Mouse (Mus musculus): Measurements from ENCODE around the gene Fbxl5.

Fbxl5 gene

DNA sequence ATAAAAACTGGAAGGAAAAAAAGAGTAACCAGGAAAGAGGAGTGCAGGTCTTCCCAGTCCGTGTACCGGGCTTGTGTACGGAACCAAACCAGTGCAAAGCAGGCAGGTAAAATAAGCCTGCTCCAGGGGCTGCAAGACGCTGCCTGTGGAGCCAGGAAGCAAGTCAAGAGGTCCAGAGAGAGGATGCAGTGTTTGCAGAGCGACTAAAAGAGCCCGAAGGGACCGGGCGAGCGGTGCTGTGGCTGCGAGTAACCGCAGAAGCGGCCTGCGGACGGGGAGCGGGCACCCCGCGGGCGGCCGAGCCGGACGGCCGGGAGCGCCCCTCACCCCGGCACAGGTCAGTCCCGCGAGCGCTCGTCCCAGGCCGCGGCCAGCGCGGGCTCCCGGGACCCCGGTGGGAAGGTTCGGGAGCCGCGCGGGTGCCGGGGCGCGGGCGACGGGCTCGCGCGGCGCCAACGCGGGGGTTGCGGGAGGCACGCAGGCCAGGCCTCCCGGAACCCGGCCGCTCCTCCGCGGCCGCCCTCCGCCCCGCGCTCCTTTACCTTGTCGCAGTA is 39.9 kb downstream of the Fbxl5 start:
- no peak for DNase-seq

DNA sequence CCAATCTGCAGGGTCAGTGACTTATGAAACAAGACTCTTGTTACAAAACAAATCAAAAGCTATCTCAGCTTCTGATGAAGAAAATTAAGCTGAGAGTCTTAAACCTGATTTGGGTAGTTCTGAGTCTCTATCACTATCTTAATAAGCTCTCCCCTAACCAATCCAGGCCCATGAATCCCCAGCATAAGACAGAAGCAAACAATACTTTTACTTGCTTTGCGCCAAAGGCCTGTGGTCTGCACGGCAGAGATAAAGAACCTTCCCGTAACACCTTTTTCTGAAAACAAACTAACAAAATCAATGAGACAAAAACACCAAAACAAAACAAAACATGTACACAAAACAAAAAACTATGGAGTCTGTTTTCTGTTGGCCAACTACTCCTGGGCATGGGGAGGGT is 42.9 kb downstream of the Fbxl5 start:
- no peak for DNase-seq

DNA sequence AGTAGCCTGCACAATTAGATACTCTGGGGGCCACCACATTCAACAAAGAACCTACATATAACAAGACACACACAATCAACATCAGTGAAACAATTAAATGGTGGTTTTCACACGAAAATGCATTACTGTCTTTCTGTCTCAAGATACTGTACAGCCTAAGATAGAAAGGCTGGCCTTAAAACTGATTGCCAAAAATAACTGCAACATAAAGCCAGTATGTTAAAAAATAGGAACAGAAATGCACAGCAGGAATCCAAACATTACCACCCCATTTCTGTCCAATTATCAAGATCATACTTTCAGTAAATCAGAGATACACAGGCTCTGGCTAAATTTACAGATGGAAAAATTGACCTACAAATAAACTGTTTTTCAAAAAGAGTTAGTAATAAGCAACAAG is 44.4 kb downstream of the Fbxl5 start:
- no peak for DNase-seq

DNA sequence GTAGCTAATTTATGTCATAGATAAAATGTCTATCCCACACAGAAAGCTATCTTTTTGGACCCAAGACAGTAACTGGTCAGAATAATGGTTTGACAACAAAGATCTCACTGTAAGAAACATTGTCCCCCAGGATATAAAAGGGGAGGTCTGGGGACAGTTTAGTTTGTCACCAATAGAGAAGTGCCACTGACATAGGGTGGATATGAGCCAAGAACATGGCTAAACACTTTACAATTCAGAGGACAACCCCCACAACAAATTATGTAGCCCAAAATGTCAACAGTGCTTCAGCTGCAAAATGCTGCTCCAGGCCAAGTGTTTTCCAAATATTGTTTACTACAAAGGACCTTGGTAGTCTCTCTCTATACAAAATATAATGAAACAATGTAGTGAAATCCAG is 45.0 kb downstream of the Fbxl5 start:
- no peak for DNase-seq

DNA sequence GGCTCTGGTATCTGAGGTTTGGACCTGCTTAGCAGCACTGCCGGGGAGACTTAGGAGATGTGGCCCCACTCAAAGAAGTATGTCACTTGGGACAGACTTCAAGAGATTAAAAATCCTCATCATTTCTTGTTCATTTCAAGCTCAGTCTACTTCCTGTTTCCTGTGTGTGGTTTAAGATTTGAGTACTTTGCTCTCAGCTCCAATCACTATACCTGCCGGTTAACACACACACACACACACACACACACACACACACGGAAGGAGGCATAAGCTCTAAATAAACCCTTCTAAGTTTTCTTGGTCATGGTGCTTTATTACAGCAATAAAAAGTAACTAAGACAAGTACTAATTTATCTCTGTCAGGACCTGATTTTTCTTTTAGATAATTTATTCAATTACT is 49.9 kb downstream of the Fbxl5 start:
- no peak for DNase-seq

DNA sequence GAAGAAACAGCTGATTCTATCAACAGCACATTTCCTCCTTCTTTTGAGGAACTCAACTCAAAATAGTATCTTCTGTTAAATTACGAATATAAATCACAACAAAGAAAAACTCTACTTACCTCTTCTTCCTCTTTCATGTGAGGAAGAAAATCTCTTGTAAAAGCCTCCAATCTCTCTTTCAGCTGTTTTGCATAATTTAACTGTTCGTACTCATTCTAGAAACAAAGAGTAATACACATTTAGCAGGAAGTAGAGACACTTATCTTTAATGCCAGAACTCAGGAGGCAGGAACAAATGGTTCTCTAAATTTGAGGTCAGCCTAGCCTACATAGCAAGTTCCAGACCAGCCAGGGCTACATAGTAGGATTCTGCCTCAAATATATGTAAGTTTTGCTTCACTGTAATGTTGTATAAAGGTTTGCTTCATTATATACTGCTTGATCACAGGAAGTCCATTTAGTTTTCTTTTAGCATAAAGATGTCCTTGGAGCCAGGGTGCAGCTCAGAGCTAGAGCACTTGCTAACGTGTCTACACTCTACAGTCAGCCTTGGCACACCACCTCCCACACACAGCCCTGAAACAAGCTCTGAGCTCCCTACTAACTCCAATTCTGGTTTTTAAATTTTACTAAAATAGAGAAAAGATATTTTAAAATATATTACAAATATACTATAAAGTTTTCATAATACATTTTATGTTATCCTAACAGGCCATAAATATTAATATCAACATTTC is 50.7 kb downstream of the Fbxl5 start:
- DNase-seq: no peak

DNA sequence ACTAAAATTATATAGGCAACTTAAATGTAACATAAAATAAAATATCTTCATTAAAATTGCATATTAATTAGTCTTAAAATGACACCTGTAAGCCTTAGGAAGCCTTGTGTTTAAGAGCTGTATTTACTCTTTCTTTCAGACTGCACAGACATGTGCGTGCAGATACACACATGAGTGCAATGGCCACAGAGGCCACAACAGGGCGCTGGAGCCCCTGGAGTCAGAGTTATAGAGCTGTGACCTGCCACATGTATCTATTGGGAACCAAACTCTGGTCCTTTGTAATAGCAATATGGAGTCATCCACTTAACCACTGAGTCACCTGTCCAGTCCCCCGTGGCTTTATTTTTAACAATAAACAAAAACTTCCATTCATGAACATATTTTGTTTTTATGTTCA is 72.3 kb downstream of the Fbxl5 start:
- DNase-seq: no peak

DNA sequence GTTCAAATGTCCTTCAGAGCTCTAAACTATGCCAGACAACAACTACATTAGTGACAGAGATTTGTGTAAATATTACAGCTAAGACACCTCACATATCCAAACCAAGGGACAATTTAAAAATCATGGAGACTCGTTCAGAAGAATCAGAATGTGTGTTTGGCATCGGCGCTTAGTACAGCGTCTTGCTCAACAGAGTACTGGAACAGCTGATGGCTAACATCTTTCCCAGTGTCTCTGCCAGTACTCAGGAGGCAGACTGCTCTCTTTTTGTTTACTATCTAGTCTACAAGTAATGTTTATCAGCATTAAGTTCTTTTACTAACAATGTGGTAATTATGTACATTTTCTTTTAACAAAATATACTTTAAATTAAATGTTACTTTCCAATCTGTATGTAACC is 73.4 kb downstream of the Fbxl5 start:
- no peak for DNase-seq

DNA sequence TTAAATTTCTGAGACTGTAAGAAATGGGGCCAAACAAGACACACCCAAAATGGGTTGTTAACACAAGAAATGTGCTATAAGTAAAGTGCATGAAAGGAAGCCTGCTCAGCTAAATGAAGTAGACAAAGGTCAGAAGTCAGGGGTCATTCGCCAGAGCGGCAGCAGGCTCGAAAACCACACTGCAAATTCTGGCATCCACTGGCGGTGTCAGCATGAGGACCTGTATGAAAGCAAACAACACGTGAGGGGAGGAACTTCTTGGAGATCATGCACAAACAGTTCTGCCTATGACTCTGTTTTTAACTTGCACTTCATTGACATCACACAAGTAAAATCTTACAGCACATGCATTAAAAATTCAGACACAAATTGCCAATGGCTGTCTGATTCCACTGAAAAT is 76.3 kb downstream of the Fbxl5 start:
- no peak for DNase-seq

DNA sequence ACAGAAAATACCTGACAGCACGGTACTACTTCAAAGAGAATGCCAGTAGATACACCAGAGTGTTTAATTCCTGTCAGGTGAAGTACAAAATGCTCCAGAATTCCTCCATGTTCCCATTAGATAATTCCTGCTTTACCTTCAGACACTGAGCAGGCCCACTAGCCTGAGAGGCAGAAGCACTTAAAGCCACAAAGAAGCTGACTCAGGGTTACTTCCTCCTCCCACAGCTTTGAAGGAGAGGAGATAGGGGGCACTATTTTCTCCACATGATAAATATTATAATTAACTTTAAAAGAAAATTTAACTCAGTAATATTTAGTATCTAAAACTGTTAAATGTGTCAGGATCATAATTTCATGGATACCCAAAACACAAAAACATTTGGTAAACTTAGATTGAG is 77.3 kb downstream of the Fbxl5 start:
- DNase-seq: no peak

DNA sequence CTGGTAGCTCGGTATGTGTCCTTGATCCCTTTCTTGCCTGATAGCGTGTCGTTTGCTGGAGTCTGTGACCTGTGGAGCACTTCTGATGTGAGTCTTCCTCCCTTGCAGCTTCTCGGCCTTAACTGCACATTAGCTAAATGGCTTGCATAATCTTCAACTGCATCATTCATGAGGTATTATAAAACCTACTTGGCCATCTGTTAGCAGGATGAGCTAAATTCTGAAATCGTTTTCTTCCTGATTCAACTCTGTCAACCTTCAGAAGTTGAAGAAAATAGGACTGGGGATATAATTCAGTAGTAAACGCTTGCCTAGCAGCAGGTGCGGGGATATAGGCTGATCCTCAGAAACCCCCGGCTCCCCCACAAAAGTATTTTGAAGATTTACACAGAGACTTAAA is 89.1 kb downstream of the Fbxl5 start:
- no peak for DNase-seq

DNA sequence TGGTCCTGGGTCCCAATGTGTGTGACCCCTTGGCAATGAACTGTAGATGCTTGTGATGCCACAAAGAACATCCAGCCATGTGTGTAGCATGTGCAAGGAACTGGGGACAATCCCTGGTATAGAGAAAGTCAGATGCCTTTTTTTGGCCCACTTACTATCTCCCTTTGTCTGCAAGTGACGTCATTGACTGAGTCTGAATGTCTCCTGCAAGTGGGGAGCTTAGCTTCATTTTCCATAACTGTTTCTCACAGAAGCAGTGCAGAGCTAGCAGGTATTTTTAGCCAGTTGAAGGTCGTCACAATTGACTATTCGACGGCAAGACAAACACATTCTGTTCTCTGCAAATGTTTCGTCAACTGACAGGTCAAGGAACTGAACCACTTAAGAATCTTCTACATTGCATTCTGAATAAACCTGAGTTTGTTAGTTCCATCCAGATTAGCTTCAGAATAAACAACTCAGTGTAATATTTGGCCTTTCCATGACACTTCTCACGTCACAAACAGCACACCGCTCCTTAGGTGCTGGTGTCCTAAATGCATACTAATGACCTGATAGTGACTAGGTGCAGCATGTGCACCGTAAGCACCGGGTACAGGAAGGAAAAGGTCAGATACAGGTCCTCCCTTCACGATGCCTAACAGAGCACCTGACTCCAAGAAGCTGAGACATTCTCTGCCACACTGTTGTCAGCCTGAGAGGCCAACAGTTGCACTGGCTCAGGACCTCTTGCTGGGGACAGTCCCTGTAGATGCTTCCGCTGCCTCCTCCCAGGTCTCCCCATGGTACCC is 92.9 kb downstream of the Fbxl5 start:
- DNase-seq: no peak

DNA sequence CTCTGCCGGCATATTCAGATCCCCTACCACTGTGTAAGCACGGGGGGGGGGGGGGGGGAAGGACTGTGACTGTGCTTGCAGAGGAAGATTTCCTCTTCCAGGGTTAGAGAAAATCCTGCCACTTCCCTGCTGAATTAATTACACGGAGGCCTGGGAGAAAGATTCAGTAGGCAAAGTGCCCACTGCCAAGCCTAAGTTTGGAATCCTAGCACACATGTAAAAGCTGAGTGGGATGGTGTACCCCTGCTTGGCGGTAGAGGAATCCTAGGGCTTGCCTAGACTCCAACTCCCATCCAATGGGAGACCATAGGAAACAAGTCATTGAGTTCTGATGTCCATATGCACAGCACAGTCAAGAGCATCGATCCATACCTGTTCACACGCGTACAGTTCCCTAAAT is 97.6 kb downstream of the Fbxl5 start:
- DNase-seq: no peak

DNA sequence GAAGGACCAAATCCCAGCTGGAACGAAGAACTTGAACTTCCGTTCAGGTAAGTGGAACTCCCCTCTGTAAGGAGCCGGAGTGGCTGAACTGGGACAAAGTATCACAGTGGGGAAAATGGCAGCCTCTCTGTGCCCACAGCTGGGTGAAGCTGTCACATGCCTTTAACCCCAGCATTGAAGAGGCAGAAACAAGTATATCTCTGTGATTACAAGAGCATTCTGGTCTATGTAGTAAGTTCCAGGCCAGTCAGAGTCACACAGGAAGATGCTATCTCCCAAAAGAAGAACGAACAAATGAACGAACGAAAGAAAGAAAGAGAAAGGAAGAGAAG is 99.0 kb downstream of the Fbxl5 start:
- no peak for DNase-seq

DNA sequence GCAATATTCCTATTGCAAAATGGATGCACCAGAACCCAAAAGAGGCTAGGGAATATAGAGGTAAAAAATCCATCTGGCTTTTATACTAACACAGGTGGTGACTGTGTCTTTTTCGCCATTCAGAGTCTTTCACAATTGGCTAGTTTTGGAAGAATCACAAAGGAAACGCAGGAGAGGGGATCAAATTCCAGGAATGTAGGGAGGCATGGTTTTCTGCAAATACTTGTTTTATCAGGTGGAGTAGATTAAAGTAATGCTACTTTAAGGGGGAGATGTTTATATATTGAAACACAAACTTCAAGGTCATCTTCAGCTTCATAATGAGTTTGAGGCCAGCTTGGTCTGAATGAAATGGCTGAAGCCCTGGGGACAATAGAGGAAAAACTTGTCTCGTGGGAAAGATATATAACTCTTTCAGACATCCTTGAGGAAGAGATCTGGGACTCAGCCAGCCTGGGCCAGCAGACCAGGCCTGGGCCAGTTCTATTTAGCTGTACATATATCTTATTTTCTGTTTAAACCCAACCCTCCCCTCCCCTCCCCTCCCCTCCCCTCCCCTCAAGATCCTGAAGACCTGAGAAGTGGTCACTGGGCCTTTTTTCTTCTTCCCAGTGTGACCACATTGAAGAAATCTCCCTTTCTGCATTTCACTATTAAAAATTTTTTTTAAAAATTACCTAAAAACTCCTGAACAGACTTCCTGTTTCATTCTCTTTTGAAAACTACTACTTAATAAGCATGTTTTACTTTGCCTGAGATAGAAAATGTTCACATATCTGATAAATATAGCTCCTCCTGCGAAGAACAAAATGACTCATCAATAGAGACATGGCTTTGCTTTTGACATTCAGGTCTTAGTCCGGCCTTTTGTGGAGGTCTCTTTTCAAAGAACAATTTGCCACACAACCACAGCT is 99.6 kb downstream of the Fbxl5 start:
- DNase-seq: no peak

DNA sequence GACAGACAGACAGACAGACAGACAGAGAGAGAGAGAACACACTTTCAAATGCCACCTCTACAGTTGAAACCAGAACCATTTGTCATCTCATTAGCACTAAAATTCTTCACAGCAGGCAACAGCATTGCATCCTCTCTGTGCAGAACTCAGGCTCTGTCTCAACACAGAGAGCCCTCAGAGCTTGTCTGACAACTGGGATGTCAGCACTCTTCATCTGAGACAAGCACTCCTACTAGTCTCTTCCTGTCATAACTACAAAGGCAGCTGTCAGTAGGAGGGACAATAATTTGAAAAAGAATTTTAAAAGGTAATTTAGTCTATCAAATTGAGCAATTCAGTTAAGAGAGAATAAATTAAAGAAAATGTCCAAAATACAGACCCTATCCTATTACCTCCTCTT is 122.2 kb downstream of the Fbxl5 start:
- DNase-seq: no peak

DNA sequence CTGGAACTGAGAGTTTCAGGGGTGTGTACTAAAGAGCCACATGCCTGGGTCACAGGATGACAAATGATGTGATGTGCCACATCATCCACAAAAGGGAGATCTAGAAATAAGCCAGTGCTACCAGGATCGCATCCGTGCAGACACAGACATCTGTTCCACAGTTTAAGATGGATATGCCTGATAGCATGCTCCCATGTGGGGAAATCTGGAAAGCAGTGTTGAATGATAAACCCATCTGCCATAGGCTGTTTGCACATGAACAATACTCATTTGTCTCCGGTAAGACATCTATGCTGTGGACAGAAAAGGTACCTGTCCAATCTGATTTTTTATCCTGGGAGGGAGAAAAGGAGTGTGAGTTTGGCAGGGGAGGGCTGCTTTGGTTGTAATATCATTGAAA is 124.3 kb downstream of the Fbxl5 start:
- DNase-seq: no peak
